Mouse (Mus musculus): ENCODE measurements around the gene Clk1.

DNA sequence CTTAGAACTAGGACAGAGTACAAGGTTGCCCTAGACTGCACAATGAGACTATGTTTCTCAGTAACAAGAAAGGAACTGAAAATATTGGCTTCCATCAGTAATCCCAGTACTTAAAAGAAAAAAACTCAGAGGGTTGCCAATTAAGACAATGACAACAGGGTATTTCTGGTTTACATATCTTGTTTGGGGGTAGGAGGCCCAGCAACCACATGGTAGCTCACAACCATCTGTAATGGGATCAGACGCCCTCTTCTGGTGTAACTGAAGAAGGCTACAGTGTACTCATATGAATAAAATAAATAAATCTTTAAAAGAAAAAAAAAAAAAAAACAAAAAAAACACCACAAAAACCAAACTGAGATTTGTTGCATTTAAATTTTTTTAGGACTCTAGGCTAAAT lies 8.4 kb downstream of the Clk1 start:
- TF ChIP-seq CTCF (conservative IDR thresholded peaks at IDR 0.05; ENCODE audit: insufficient read depth, insufficient read length, low read depth, low read length) (peak; percentile 32; the same call in 1 of the 2 replicates), POLR2A (IDR thresholded peaks at IDR 0.05; ENCODE audit: low read depth, low read length) (no peak)

All from kidney, adult 2 months (tissue).